ENCODE assay signal across 8 mouse cellular contexts in genomic region chr19:4698856-4699255, GRCm38 (mm10). TPM values are rescaled to one million over a fixed set of nuclear protein-coding genes. Genes with fewer than 3 reads are reported as not detected.
DNase-seq lines count a peak whose midpoint lies in the region; ATAC-seq lines count a peak whose summit lies in the region.

No protein-coding gene starts in this region.

- H3K9ac ChIP-seq in embryonic facial prominence, embryonic 12.5 days: no peak overlapping the region
- no peak overlapping the region for H3K9ac ChIP-seq in intestine, embryonic 16.5 days (ENCODE audit: low read depth, low read length)

- no peaks in the 10 kb centered on the region for H3K36me3 ChIP-seq in embryonic facial prominence, embryonic 12.5 days
- H3K36me3 ChIP-seq in intestine, embryonic 16.5 days (ENCODE audit: control insufficient read depth, insufficient read depth, low read length): no peaks in the 10 kb centered on the region

- intact Hi-C loops in left cerebral cortex, postnatal 10 days (cut with DNase I): loop anchor here (2.0 kb wide), 1 partner anchor 50 kb away; no protein-coding TSS in a partner anchor

- 0 out of 2 replicates have a peak, but pooled peaks cover 4% of the 10 kb centered on the region for H3K4me1 ChIP-seq in embryonic facial prominence, embryonic 12.5 days
- peaks cover 4% of the 10 kb centered on the region for H3K4me1 ChIP-seq in intestine, embryonic 16.5 days (ENCODE audit: control insufficient read depth, insufficient read depth, low read length)

- H3K4me3 ChIP-seq in embryonic facial prominence, embryonic 12.5 days: no peak overlapping the region
- no peak overlapping the region for H3K4me3 ChIP-seq in intestine, embryonic 16.5 days (ENCODE audit: low read length)

- ATAC-seq in embryonic facial prominence, embryonic 12.5 days (ENCODE audit: insufficient number of reproducible peaks, insufficient read depth, low FRiP score, low TSS enrichment): no peak
- no peak for ATAC-seq in intestine, embryonic 16.5 days

- H3K4me2 ChIP-seq in embryonic facial prominence, embryonic 12.5 days (replicated peaks): peak overlapping the region; percentile 91; the same call in 1 of the 2 replicates
- H3K4me2 ChIP-seq in intestine, embryonic 16.5 days (ENCODE audit: low read depth, low read length): peak overlapping the region; percentile 91; the same call in 1 of the 2 replicates

- no peaks in the 10 kb centered on the region for H3K9me3 ChIP-seq in embryonic facial prominence, embryonic 12.5 days
- H3K9me3 ChIP-seq in intestine, embryonic 16.5 days (ENCODE audit: control insufficient read depth, low read length): no peaks in the 10 kb centered on the region

- WGBS in embryonic facial prominence, embryonic 12.5 days: 36% methylated on average over 8 of the region's 8 CpGs
- WGBS in intestine, embryonic 16.5 days: 33% methylated on average over 8 of the region's 8 CpGs

- H3K27me3 ChIP-seq in embryonic facial prominence, embryonic 12.5 days: peaks cover 50% of the 10 kb centered on the region
- H3K27me3 ChIP-seq in intestine, embryonic 16.5 days (replicated peaks; ENCODE audit: control insufficient read depth, insufficient read depth, low read length): peaks cover 23% of the 10 kb centered on the region

- DNase-seq in left cerebral cortex, postnatal 10 days (ENCODE audit: extremely low spot score in 1 of 2, low spot score in 2 of 2): peak; percentile 54 to 60
- DNase-seq in left cerebral cortex, adult 11 months (ENCODE audit: low spot score): no peak
- peak; percentile 60 for DNase-seq in right cerebral cortex, postnatal 25 days
- DNase-seq in spleen, adult 18-20 months: no peak
- no peak for DNase-seq in kidney, postnatal 4 days
- DNase-seq in yolk sac, embryonic 10.5 days (ENCODE audit: low spot score): no peak

- H3K27ac ChIP-seq in embryonic facial prominence, embryonic 12.5 days: no peak overlapping the region
- H3K27ac ChIP-seq in intestine, embryonic 16.5 days (ENCODE audit: low read length): no peak overlapping the region

RNA-seq across cellular contexts. Expression of gene Gm960, which starts 0.4 kb away (rescaled TPM):
- total RNA-seq in left cerebral cortex, postnatal 10 days (2021): 1 to 10 TPM; 2.7 to 3.0 TPM
- 4.7 and 7.7 TPM in 2 replicates for polyA plus RNA-seq in embryonic facial prominence, embryonic 12.5 days (2016; fragmentation: Nextera tagmentation; extraction: Ambion mirVana)
- polyA plus RNA-seq in intestine, embryonic 16.5 days (2015; fragmentation: Nextera tagmentation; extraction: Ambion mirVana): 1.1 and 2.1 TPM in 2 replicates

RNA-seq across cellular contexts. Expression of gene Sptbn2, which starts 12.1 kb away (rescaled TPM):
- 100 to 1,000 TPM; 553 to 622 TPM for total RNA-seq in left cerebral cortex, postnatal 10 days (2021)
- 5.2 and 6.1 TPM in 2 replicates for polyA plus RNA-seq in embryonic facial prominence, embryonic 12.5 days (2016; fragmentation: Nextera tagmentation; extraction: Ambion mirVana)
- polyA plus RNA-seq in intestine, embryonic 16.5 days (2015; fragmentation: Nextera tagmentation; extraction: Ambion mirVana): 0.77 and 0.88 TPM in 2 replicates

RNA-seq across cellular contexts. Expression of gene Rbm4b, which starts 57.4 kb away (rescaled TPM):
- 10 to 100 TPM; 12.4 to 14.2 TPM for total RNA-seq in left cerebral cortex, postnatal 10 days (2021)
- 112 and 118 TPM in 2 replicates for polyA plus RNA-seq in embryonic facial prominence, embryonic 12.5 days (2016; fragmentation: Nextera tagmentation; extraction: Ambion mirVana)
- polyA plus RNA-seq in intestine, embryonic 16.5 days (2015; fragmentation: Nextera tagmentation; extraction: Ambion mirVana): 38.5 and 41.6 TPM in 2 replicates

Comparison
In these comparisons a context has a peak if more than half of its experiments do, and no peak if none do; other contexts are left out.
1. DNase-seq: peak in left cerebral cortex, postnatal 10 days (2 of 2) and right cerebral cortex, postnatal 25 days (single experiment); none in left cerebral cortex, adult 11 months (single experiment), spleen, adult 18-20 months (0 of 2), kidney, postnatal 4 days (0 of 2) and yolk sac, embryonic 10.5 days (single experiment).